In genomic region chr3:118177446-118177845, GRCm38 (mm10) we compare ENCODE assay signal across 16 mouse cellular contexts.
"Had no signal": no experiment of that assay in that cellular context is flagged by ENCODE, and none has a peak within 500 bp of the region (broad histone marks: within the 10 kb centered on the region; RNA-seq: fewer than 3 reads in every experiment).

No protein-coding gene starts in this region.

- DNase-seq: retina, postnatal 1 day; right cerebral cortex, adult 18-20 months; right cerebral cortex, postnatal 14 days; right cerebral cortex, postnatal 25 days; right cerebral cortex, postnatal 4 days; spleen, adult 18-20 months; thymus, adult 18-20 months; thymus, adult 2 months; thymus, postnatal 14 days; thymus, postnatal 25 days; thymus, postnatal 36 days; thymus, postnatal 4 days had no signal

- H3K9me3 ChIP-seq: neural tube, embryonic 13.5 days; neural tube, embryonic 15.5 days; stomach, embryonic 15.5 days had no signal

- H3K9ac ChIP-seq: neural tube, embryonic 13.5 days; neural tube, embryonic 15.5 days; stomach, embryonic 15.5 days had no signal

- H3K4me3 ChIP-seq: neural tube, embryonic 13.5 days; neural tube, embryonic 15.5 days; stomach, embryonic 15.5 days had no signal

- H3K27me3 ChIP-seq: neural tube, embryonic 13.5 days; neural tube, embryonic 15.5 days; stomach, embryonic 15.5 days had no signal

- H3K36me3 ChIP-seq: neural tube, embryonic 13.5 days; neural tube, embryonic 15.5 days; stomach, embryonic 15.5 days had no signal

- H3K4me1 ChIP-seq: neural tube, embryonic 13.5 days; neural tube, embryonic 15.5 days; stomach, embryonic 15.5 days had no signal

- H3K27ac ChIP-seq: neural tube, embryonic 13.5 days; neural tube, embryonic 15.5 days; stomach, embryonic 15.5 days; stomach, postnatal 0 days had no signal
